Mouse (Mus musculus): ENCODE results near the gene Nme6.
"Not testable (repeated sequence)": the region's sequence is repeated elsewhere in the genome, so short reads cannot be mapped to it uniquely, and the experiment has no call there.

Gene Nme6

DNA sequence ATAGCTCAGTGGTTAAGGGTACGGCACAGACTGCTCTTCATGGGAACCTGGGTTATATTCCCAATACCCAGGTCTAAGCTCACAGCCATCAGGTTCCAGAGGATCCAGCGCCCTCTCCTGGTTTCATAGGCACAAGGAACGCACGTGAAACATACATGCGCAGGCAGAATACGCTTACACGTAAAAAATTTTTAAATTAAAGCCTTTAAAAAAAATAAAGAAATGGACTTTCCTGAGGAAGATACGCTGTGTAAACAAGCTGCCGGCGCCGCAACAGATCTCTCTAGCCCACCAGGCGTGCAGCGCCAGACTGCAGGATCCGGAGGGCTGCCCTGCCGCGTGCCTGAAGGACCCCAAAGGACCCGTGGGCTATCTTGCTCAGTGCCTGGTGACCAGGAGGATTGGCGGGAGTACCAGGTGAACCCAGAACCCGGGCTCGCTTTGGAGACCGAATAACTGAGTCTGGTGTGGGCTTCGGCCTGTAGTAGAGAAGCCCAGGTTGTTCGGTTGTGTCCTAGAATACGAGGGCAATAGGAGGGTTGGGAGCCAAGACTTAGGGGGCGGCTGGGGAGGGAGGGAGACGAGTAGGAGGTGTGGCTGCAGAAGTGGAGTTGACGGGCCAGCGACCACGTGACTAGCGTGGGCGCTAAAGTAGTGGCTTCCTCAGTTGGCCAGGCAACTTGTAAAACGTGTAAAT, at the start of gene Nme6:
Gene Nme6 (plus strand): TSS at position 359 of the 697 bp plus-strand sequence.
- peak; percentile 90 for DNase-seq

DNA sequence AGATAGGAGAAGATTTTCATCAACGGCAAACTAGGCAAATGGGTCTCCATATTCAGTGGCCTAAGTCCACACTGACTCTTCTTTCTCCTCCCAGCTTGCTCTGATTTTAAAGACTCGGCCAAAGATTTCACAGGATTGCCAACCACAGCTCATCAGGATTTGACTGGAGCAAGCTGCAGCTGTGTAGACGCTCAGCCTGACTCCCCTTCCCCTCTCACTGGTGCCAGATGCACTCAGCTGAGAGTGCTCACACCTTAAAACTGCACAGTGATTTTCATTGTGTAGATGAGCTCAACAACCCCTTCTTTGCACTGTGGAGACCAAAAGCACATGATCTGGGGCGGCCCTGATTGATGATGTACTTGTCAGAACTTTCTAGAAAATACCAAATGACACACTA, 42.0 kb upstream of the Nme6 start, which contains the start of gene Fbxw27:
Gene Fbxw27 (minus strand): TSS at position 101 of the 400 bp plus-strand sequence.
- not testable (repeated sequence) for DNase-seq

GRCm38 (mm10) chr9:109795221-109795620, 37.3 kb upstream of the Nme6 start:
- DNase-seq: no peak

DNA sequence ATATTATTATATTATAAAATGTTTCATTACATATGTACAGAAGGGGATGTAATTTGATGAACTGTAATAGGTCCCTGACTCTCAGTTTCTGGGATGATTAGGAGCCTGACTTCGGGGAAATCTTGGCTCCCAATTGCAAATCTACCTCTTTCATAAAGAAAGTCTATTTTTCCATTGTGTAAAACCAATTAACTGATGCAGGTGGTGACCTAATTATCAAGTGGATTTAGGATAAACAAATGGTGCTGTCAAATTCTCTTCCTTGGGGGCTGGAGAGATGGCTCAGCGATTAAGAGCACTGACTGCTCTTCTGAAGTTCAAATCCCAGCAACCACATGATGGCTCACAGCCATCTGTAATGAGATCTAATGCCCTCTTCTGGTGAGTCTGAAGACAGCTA, 36.7 kb upstream of the Nme6 start:
- no peak for DNase-seq

GRCm38 (mm10) chr9:109798051-109798450, 34.5 kb upstream of the Nme6 start:
- DNase-seq: peak; percentile 10

- peak; percentile 60 for DNase-seq
These were observed 27.0 kb upstream of the Nme6 start for GRCm38 (mm10) chr9:109805596-109805995.

- DNase-seq: no peak
These were observed 26.3 kb upstream of the Nme6 start for GRCm38 (mm10) chr9:109806260-109806659.

DNA sequence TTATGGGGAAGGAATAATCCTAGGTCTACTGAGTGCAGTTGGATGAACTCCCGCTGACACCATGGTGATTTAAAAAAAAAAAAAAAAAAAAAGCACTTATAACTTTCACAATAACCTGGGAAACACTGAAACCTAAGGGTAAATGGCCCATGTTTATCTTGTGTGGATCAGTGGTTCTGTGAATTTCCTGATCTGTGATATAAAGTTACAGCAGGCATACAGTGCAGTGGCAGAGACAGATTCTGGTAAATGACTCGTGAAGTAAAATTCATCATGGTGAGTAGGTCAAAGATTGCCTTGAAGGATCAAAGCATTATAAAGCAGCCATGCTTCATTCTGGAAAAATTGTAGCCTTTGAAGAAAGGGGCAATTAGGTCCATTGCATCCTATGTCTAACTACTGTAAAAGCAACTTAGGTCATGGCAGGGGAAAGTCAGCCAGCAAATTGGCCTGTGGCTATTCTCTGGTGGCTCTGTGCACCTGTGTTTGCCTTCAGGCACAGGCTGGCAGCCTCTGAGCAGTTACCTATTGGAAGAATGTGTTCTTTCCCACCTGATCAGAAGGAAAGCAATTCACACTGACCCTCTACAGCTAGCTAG, 25.8 kb upstream of the Nme6 start:
- DNase-seq: no peak

- no peak for DNase-seq
These were observed 24.7 kb upstream of the Nme6 start for GRCm38 (mm10) chr9:109807898-109808297.

DNA sequence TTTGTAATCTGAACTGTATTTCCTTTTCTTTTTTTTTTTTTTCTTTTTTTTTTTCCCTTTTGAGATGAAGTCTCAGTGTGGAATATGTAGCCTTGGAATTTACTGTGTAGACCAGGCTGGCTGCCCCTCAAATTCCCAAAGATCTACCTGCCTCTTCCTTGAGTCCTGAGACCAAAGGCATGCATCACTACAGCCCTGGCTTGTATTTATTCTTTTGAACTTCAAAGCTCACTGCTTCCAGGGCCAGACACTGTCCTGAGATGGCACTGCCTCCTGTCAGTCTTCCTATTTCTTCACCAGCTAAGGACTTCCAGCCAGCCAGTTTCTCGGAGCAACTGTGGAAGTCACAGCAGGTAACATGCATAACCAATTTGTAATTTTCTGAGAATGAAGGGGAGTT, 20.6 kb upstream of the Nme6 start, which contains the start of gene Spink8:
Gene Spink8 (plus strand): TSS at position 301 of the 400 bp plus-strand sequence.
- DNase-seq: no peak

DNA sequence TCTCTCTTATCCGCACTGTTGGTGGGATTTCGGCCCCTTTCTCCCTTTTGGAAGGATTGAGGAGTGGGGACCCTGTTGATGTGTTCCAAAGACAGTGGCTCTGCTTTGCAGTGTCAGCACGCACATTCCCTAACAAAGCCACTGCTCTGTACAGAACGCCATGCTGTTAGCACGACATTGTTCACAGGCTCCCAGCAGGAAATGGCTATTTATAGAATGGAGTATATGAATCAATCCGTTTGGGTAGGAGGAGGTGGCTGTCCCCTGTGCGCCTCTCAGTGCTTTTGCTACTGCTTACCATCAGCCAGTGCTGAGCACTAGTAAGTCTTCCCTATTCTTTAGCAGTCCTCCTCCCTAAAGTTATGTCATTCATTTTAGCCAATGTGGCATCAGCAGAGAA, 19.1 kb upstream of the Nme6 start:
- no peak for DNase-seq

- no peak for DNase-seq
These were observed 16.2 kb upstream of the Nme6 start for GRCm38 (mm10) chr9:109816341-109816740.

- DNase-seq: no peak
These were observed 6.8 kb upstream of the Nme6 start for GRCm38 (mm10) chr9:109825739-109826138.

GRCm38 (mm10) chr9:109826181-109826580, 6.4 kb upstream of the Nme6 start:
- DNase-seq: no peak

- DNase-seq: no peak
These were observed 501 bp downstream of the Nme6 start for GRCm38 (mm10) chr9:109833088-109833412.

DNA sequence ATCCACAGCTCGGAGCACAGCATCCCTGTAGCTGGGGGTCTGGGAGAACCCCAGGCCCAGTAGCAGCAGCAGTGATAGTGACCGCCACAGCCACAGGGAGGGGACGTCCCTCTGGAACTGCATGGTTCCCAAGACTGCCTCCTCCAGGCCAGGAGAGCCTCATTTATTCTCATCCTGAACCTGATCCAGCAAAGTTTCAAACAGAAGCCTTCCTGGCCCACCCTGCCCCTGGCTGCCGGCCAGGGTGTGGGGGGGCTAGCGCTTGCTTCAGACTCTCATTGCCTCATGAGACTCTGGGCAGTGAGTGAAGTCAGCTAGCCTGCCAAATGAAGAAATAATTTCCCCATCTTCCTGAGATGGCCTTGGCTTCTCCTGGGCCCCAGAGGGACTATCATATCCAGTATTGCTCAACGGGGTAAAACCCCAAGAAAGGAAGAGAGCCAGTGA, 16.8 kb downstream of the Nme6 start, which contains the start of gene Camp:
Gene Camp (minus strand): TSS at position 306 of the 447 bp plus-strand sequence.
- no peak for DNase-seq

GRCm38 (mm10) chr9:109850099-109850498, 17.6 kb downstream of the Nme6 start:
- no peak for DNase-seq

GRCm38 (mm10) chr9:109854341-109854740, 21.8 kb downstream of the Nme6 start:
- no peak for DNase-seq

DNA sequence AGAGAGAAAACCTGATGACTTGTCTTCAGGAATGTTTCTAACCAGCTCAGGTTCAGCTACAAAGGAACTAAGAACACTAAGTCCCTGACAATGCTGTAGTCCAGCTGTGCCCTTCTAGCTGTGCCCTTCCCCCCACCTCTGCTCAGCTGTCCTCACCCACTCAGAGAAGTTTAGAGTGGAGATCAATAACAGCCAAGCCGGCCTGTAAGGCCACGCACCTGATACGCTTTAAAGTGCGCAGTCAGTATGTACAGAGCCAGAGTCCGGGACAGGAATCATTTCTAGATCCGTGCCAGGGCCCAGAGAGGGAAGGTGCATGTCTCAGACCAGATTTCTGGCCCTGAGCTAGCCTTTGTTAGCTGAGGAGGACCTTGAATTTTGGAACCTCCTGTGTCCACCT, 23.4 kb downstream of the Nme6 start:
- no peak for DNase-seq

DNA sequence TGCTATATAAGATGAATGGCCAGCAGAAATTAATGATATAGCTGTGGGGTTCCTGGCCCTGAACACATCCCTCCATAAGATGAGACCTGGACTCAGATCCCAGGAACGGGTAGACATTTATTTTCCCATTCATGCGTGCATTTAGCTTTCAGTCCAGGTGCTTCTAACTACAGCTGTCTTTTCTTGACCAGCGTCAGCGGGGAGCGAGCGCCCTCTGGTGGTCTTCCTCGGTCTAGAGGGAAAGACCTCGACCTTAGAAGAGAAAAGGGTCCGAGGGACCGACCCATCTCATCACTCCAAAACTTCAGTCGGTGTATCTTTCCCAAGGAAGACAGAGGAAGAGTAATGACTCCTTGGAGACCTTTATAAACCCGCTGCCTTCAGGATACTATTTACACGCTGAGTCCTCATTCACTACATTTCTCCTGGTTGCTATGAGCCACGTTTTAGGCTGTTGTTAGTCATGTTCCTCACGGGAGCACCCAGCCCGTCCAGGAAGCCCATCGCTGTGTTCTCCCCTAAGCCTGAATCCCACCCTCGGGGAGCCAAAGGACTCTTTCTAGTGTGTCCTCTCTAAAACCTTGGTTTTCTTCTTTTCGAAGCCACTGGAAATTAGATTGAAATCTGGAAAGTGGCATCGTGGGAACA, 30.0 kb downstream of the Nme6 start:
- peak; percentile 73 for DNase-seq

DNA sequence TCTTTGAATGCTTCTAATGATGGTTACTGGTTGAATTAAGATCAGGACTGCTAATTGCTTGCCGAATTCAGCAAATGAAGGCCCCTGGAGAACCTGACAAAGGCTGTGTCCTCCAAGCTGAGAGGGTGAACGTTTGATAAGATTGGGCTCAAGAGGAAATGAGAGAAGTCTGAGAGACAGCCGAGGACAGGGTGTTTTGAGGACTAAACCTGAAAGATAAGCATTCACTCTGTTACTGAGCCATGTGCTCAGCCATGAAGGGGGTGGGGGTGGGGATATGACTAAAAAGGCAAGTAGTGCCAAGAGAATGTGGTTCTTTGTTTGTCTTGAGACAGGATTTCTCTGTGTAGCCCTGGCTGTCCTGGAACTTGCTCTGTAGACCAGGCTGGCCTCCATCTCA, 30.5 kb downstream of the Nme6 start:
- no peak for DNase-seq

- no peak for DNase-seq
These were observed 33.7 kb downstream of the Nme6 start for GRCm38 (mm10) chr9:109866218-109866617.

GRCm38 (mm10) chr9:109870983-109871572, 38.5 kb downstream of the Nme6 start:
- DNase-seq: peak; percentile 67
